Mouse (Mus musculus) G1E (cell line): ENCODE data around the gene Cyp46a1. TPM values are rescaled to one million over a fixed set of nuclear protein-coding genes. Genes with fewer than 3 reads are reported as not detected.
A peak's percentile ranks its signal among the peaks of the same experiment; 100 is the strongest.

Source experiments
- ATAC-seq: 2 replicates; pipeline ENCODE4 v1.8.0; 2016; ENCODE audit warnings: mild to moderate bottlenecking; ENCODE audit not compliant: insufficient number of reproducible peaks, poor library complexity, low FRiP score, severe bottlenecking; ENCODE audit errors: extremely low read depth
- DNase-seq: peaks from one replicate; pipeline ENCODE4 v3.0.0; 2012; ENCODE audit warnings: low spot score
- H3K27me3 ChIP-seq: 2 replicates; pipeline ENCODE4 v1.6.1; 2012; ENCODE audit warnings: mild to moderate bottlenecking, low read length, inconsistent platforms; ENCODE audit not compliant: insufficient read depth
- H3K36me3 ChIP-seq: replicated peaks from 2 replicates; pipeline ENCODE3; 2012; ENCODE audit warnings: mild to moderate bottlenecking, inconsistent platforms
- H3K4me1 ChIP-seq: 2 replicates; pipeline ENCODE4 v1.6.1; 2012; ENCODE audit warnings: low read depth, low read length, inconsistent platforms, mixed read lengths; ENCODE audit not compliant: insufficient read depth
- H3K4me3 ChIP-seq: 2 replicates; pipeline ENCODE4 v1.5.1; 2012; ENCODE audit warnings: low read depth, mild to moderate bottlenecking, inconsistent platforms, low read length, moderate library complexity, mixed read lengths
- H3K9me3 ChIP-seq: replicated peaks from 2 replicates; pipeline ENCODE4 v1.6.1; 2012; ENCODE audit warnings: inconsistent platforms
- CTCF ChIP-seq: IDR thresholded peaks from 2 replicates; pipeline ENCODE4 v1.5.1; 2012; ENCODE audit warnings: low read depth, low read length, inconsistent platforms, mixed read lengths
- GATA1 ChIP-seq: IDR thresholded peaks from 2 replicates; pipeline ENCODE4 v1.6.1; 2012; ENCODE audit warnings: borderline replicate concordance, low read length, inconsistent platforms, mixed read lengths
- GATA2 ChIP-seq: IDR thresholded peaks from 2 replicates; pipeline ENCODE4 v1.6.1; 2012; ENCODE audit warnings: low read depth, low read length, inconsistent platforms, borderline replicate concordance
- POLR2AphosphoS5 ChIP-seq: IDR thresholded peaks from 2 replicates; pipeline ENCODE4 v1.6.1; 2012; ENCODE audit warnings: low read depth, low read length, inconsistent platforms; ENCODE audit not compliant: insufficient replicate concordance
- TAL1 ChIP-seq: conservative IDR thresholded peaks from 2 replicates; pipeline ENCODE4 v1.6.1; 2012; ENCODE audit warnings: low read depth, low read length, inconsistent platforms, mixed read lengths
- polyA plus RNA-seq: library from polyadenylated mRNA; stranded (reverse); fragments of >175 nt; gene quantifications from 2 replicates; pipeline ENCODE4 v1.2.3, GENCODE M21; 2012
- total RNA-seq, 2 experiments: library from RNA; stranded (forward) in 1 of 2; stranded (reverse) in 1 of 2; fragments of 200-1000 nt in 1 of 2; fragments of >200 nt in 1 of 2; fragmentation: Nextera tagmentation in 1 of 2; gene quantifications; 2 replicates each; pipeline ENCODE4 v1.2.3; 2014 to 2017

The Cyp46a1 gene
- total and polyA plus RNA-seq, 3 experiments: 0.55 TPM; not detected in 2

- ATAC-seq: no peak
Measured at GRCm38 (mm10) chr12:108400951-108401350, 66.8 kb downstream of the Cyp46a1 start.

GRCm38 (mm10) chr12:108403957-108404356 is 69.8 kb downstream of the Cyp46a1 start:
- H3K9me3 ChIP-seq: peaks cover 88% of the 10 kb centered on the region
- DNase-seq (no peak), ATAC-seq (no peak)
- TF ChIP-seq CTCF (no peak), POLR2AphosphoS5 (no peak), TAL1 (no peak), GATA2 (no peak), GATA1 (no peak)
- no peaks in the 10 kb centered on the region for H3K36me3 ChIP-seq
- H3K4me1 ChIP-seq: no peaks in the 10 kb centered on the region
- H3K4me3 ChIP-seq: no peak overlapping the region
- no peaks in the 10 kb centered on the region for H3K27me3 ChIP-seq

More at GRCm38 (mm10) chr12:108400951-108401350, 66.8 kb downstream of the Cyp46a1 start:
- no peak for TF ChIP-seq CTCF
- TF ChIP-seq POLR2AphosphoS5: no peak
- TF ChIP-seq TAL1: no peak
- no peak for TF ChIP-seq GATA2
- TF ChIP-seq GATA1: no peak
- DNase-seq: no peak
- Histone ChIP-seq H3K4me3 (no peak overlapping the region), H3K27me3 (no peaks in the 10 kb centered on the region), H3K36me3 (no peaks in the 10 kb centered on the region), H3K4me1 (no peaks in the 10 kb centered on the region), H3K9me3 (peaks cover 91% of the 10 kb centered on the region)

- no peak overlapping the region for H3K4me3 ChIP-seq
- TF ChIP-seq POLR2AphosphoS5 (no peak), TAL1 (no peak), GATA1 (no peak), CTCF (no peak), GATA2 (no peak)
- H3K4me1 ChIP-seq: no peaks in the 10 kb centered on the region
- H3K27me3 ChIP-seq: no peaks in the 10 kb centered on the region
- peaks cover 89% of the 10 kb centered on the region for H3K9me3 ChIP-seq
- no peak for DNase-seq
- no peaks in the 10 kb centered on the region for H3K36me3 ChIP-seq
- ATAC-seq: no peak
Measured at GRCm38 (mm10) chr12:108409100-108409499, 74.9 kb downstream of the Cyp46a1 start.

- TF ChIP-seq TAL1 (no peak), GATA2 (no peak), POLR2AphosphoS5 (no peak), GATA1 (no peak), CTCF (no peak)
- peaks cover 88% of the 10 kb centered on the region for H3K9me3 ChIP-seq
- no peaks in the 10 kb centered on the region for H3K4me1 ChIP-seq
- H3K4me3 ChIP-seq: peak overlapping the region; percentile 20; the same call in 1 of the 2 replicates
- no peak for ATAC-seq
- no peak for DNase-seq
- H3K36me3 ChIP-seq: no peaks in the 10 kb centered on the region
- H3K27me3 ChIP-seq: no peaks in the 10 kb centered on the region
Measured at GRCm38 (mm10) chr12:108410416-108411208, 76.4 kb downstream of the Cyp46a1 start.

Other genes starting within 250 kb of the Cyp46a1 start
- 84.2 and 95.0 TPM in 2 replicates for gene Setd3, start 155.1 kb upstream of the Cyp46a1 start, total RNA-seq (2014; fragmentation: Nextera tagmentation)
- 107 and 114 TPM in 2 replicates for gene Setd3, start 155.1 kb upstream of the Cyp46a1 start, total RNA-seq (2017)
- 16.6 and 18.8 TPM in 2 replicates for gene Setd3, start 155.1 kb upstream of the Cyp46a1 start, polyA plus RNA-seq
- 214 and 263 TPM in 2 replicates for gene Ccnk, start 154.8 kb upstream of the Cyp46a1 start, total RNA-seq (2014; fragmentation: Nextera tagmentation)
- gene Ccnk, start 154.8 kb upstream of the Cyp46a1 start, total RNA-seq (2017): 13.9 and 14.3 TPM in 2 replicates
- 206 and 220 TPM in 2 replicates for gene Ccnk, start 154.8 kb upstream of the Cyp46a1 start, polyA plus RNA-seq
- not detected in 2 replicates for gene Ccdc85c, start 59.0 kb upstream of the Cyp46a1 start, total RNA-seq (2014; fragmentation: Nextera tagmentation)
- gene Ccdc85c, start 59.0 kb upstream of the Cyp46a1 start, total RNA-seq (2017): 0.05 TPM in 1 of 2 replicates, not detected in the other
- gene Ccdc85c, start 59.0 kb upstream of the Cyp46a1 start, polyA plus RNA-seq: not detected in 2 replicates
- gene Hhipl1, start 28.1 kb upstream of the Cyp46a1 start, total RNA-seq (2014; fragmentation: Nextera tagmentation): not detected in 2 replicates
- gene Hhipl1, start 28.1 kb upstream of the Cyp46a1 start, total RNA-seq (2017): 0.05 and 0.06 TPM in 2 replicates
- gene Hhipl1, start 28.1 kb upstream of the Cyp46a1 start, polyA plus RNA-seq: not detected in 2 replicates
- not detected in 2 replicates for gene Eml1, start 36.6 kb downstream of the Cyp46a1 start, total RNA-seq (2014; fragmentation: Nextera tagmentation)
- gene Eml1, start 36.6 kb downstream of the Cyp46a1 start, total RNA-seq (2017): 0.05 and 0.12 TPM in 2 replicates
- gene Eml1, start 36.6 kb downstream of the Cyp46a1 start, polyA plus RNA-seq: not detected in 2 replicates
- gene Evl, start 220.3 kb downstream of the Cyp46a1 start, total RNA-seq (2014; fragmentation: Nextera tagmentation): not detected in 2 replicates
- 0.64 TPM in 1 of 2 replicates, not detected in the other for gene Evl, start 220.3 kb downstream of the Cyp46a1 start, total RNA-seq (2017)
- not detected in 2 replicates for gene Evl, start 220.3 kb downstream of the Cyp46a1 start, polyA plus RNA-seq